1 mouse cellular context compared by ENCODE assay signal in the genomic region with DNA sequence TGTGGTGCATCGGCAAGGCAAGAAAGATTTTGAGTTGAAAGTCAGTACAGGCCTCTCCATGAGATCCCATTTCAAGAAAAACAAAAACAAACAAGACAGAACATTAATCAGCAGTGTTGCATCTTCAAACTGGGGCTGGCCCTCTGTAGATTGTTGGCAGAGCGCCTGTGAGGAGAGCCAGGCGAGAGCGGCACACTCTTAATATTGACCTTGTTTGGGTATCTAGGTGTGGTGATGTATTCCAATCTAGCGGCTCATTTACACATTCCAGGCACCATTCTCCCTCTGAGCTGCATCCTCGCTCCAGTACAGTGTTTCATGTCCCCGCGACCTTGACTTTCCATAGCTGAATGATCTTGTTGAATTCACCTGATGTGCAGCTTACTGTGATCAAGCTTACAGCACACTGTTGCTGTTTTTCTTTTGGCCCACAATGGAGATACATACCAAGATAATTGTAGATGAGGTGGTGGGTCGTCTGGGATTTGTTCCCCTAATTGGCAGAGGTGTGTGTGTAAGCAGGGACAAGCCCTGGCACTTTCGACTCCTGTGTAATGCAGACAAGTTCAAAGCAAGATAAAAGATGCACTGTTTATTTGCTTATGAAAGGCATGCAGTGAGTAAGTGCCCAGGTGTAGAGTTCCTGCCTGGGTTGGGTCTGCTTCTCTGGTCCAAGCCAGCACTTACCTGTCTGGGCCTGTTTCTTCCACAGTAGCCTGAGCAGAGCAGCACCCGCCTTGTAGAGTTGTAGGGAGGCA.
TF ChIP-seq lines count a peak whose summit lies in the region.

No protein-coding gene starts in this region.

TF ChIP-seq in CH12.LX, 34 proteins besides CTCF, POLR2A, EP300 and RAD21:
- TF ChIP-seq E2F4 (IDR thresholded peaks at IDR 0.05; ENCODE audit: insufficient replicate concordance, low read depth, low read length), result no peak
- no peak for TF ChIP-seq SIN3A (IDR thresholded peaks at IDR 0.05; ENCODE audit: low read length)
- TF ChIP-seq MAZ (IDR thresholded peaks at IDR 0.05; ENCODE audit: low read depth, low read length), result no peak
- TF ChIP-seq IRF4 (IDR thresholded peaks at IDR 0.05; ENCODE audit: low read depth, low read length), result no peak
- no peak for TF ChIP-seq ZMIZ1 (IDR thresholded peaks at IDR 0.05; ENCODE audit: low read depth, low read length)
- no peak for TF ChIP-seq HCFC1 (IDR thresholded peaks at IDR 0.05; ENCODE audit: low read depth, low read length)
- no peak for TF ChIP-seq TBP (conservative IDR thresholded peaks at IDR 0.05; ENCODE audit: low read depth, low read length)
- no peak for TF ChIP-seq ZNF384 (IDR thresholded peaks at IDR 0.05; ENCODE audit: low read depth, low read length)
- no peak for TF ChIP-seq NRF1 (IDR thresholded peaks at IDR 0.05; ENCODE audit: low read depth, low read length)
- TF ChIP-seq MAFK (IDR thresholded peaks at IDR 0.05; ENCODE audit: insufficient replicate concordance, low read length), result no peak
- TF ChIP-seq TCF12 (IDR thresholded peaks at IDR 0.05; ENCODE audit: low read depth, low read length), result no peak
- no peak for TF ChIP-seq KAT2A (IDR thresholded peaks at IDR 0.05; ENCODE audit: insufficient replicate concordance, low read length)
- no peak for TF ChIP-seq ZKSCAN1 (IDR thresholded peaks at IDR 0.05; ENCODE audit: borderline replicate concordance, low read depth, low read length)
- no peak for TF ChIP-seq GABPA (IDR thresholded peaks at IDR 0.05; ENCODE audit: insufficient replicate concordance, low read depth, low read length)
- TF ChIP-seq CHD1 (IDR thresholded peaks at IDR 0.05; ENCODE audit: low read depth, low read length), result no peak
- TF ChIP-seq MAX (IDR thresholded peaks at IDR 0.05; ENCODE audit: low read length), result no peak
